Mouse (Mus musculus) embryonic facial prominence, embryonic 10.5 days (tissue): Measurements from ENCODE around the gene Rnf182. TPM values are rescaled to one million over a fixed set of nuclear protein-coding genes. Genes with fewer than 3 reads are reported as not detected.
A peak's percentile ranks its signal among the peaks of the same experiment; 100 is the strongest.

Source experiments
- DNase-seq: peaks from one replicate; pipeline ENCODE4 v3.0.0-alpha.2; 2017; ENCODE audit warnings: low spot score
- H3K27ac ChIP-seq: fragments of 300-500 bp; sonication (generic); replicated peaks from 2 replicates; pipeline ENCODE4 v1.5.1; 2016; ENCODE audit warnings: mild to moderate bottlenecking
- H3K27me3 ChIP-seq: fragments of 300-500 bp; sonication (generic); replicated peaks from 2 replicates; pipeline ENCODE4 v1.6.1; 2016; ENCODE audit warnings: low read depth, mild to moderate bottlenecking; ENCODE audit not compliant: poor library complexity, severe bottlenecking
- H3K36me3 ChIP-seq: fragments of 300-500 bp; sonication (generic); replicated peaks from 2 replicates; pipeline ENCODE4 v1.6.1; 2016; ENCODE audit warnings: mild to moderate bottlenecking, moderate library complexity
- H3K4me1 ChIP-seq: fragments of 300-500 bp; sonication (generic); 2 replicates; pipeline ENCODE4 v1.6.1; 2016
- H3K4me3 ChIP-seq: fragments of 300-500 bp; sonication (generic); 2 replicates; pipeline ENCODE4 v1.5.1; 2016; ENCODE audit warnings: mild to moderate bottlenecking, moderate library complexity
- H3K9me3 ChIP-seq: fragments of 300-500 bp; sonication (generic); 2 replicates; pipeline ENCODE4 v1.6.1; 2016; ENCODE audit warnings: mild to moderate bottlenecking
- WGBS: fragments of 180-500 bp; shearing (Covaris S2); methylation state at CpG from one replicate; pipeline ENCODE4 v1.1.7; 2016; 5-methylcytosine and 5-hydroxymethylcytosine counted together
- polyA plus RNA-seq: library from polyadenylated mRNA; unstranded; fragments of >200 nt; fragmentation: Nextera tagmentation; extraction: Ambion mirVana; gene quantifications from 2 replicates; pipeline ENCODE4 v1.2.1, GENCODE M21; 2016

Rnf182 gene
- polyA plus RNA-seq, result 5.3 and 7.1 TPM in 2 replicates

DNA sequence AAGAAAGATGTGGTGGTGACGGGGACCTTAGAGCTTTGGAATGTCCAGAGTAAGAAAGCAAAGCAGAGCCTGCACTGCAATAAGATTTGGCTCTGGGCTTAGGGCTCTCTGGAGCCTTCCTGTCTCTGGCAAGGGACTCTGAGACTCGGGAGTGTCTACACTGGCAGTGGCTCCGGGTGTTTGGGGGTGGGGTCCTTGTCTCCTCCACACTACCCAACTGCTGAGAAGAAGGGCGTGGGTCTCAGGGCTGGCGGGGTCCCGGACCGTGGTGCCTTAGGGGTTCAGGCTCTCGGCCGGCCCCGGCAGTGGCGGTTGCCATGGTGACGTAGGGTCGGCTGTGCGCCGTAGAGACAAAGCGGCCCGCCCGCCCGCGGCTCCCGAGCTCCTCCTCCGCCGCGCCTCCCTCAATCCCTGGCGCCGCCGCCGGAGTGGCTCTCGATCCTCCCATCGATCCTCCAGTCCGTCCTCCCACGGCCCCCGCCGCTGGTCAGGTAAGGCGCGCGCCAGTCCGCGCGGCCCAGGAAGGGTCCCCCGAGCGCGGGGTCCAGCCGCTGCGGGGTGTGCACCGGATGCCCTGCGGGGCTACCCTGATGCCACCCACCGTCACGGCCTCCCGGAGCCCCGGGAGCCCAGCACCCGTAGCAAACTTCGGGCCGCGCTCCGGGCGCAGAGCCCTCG is at the start of gene Rnf182:
Gene Rnf182, plus strand, starts transcription at position 134 of the 678 bp plus-strand sequence.
- Histone ChIP-seq H3K9me3 (no peaks in the 10 kb centered on the region), H3K4me3 (peak within 1 kb of the TSS; percentile 85), H3K4me1 (peaks cover 36% of the 10 kb centered on the region), H3K27me3 (peaks cover 26% of the 10 kb centered on the region), H3K27ac (peak within 1 kb of the TSS; percentile 91), H3K36me3 (no peaks in the 10 kb centered on the region)
- under 1% methylated on average over 58 of the region's 58 CpGs for WGBS
- DNase-seq, result peak; percentile 92

DNA sequence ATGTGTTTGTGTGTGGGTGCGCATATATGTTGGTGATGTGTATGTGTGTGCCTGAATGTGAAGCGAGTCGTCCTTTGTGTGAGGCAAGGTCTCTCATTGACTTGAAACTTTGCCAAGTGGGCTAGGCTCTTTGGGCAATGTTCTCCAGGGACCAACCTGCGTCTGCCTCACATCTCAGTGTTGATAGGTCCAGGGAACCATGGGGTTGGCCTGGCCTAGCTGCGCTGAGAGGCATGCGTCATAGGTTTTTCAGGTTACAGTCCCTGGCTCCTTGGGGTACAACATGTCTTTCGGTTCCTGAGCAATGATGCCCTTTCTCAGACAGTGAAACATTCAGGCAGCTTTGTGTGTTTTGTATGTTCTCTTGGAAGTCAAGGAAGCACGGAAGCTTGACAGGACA is 49.3 kb upstream of the Rnf182 start:
- no peaks in the 10 kb centered on the region for H3K36me3 ChIP-seq
- 92% methylated on average over 8 of the region's 8 CpGs for WGBS

DNA sequence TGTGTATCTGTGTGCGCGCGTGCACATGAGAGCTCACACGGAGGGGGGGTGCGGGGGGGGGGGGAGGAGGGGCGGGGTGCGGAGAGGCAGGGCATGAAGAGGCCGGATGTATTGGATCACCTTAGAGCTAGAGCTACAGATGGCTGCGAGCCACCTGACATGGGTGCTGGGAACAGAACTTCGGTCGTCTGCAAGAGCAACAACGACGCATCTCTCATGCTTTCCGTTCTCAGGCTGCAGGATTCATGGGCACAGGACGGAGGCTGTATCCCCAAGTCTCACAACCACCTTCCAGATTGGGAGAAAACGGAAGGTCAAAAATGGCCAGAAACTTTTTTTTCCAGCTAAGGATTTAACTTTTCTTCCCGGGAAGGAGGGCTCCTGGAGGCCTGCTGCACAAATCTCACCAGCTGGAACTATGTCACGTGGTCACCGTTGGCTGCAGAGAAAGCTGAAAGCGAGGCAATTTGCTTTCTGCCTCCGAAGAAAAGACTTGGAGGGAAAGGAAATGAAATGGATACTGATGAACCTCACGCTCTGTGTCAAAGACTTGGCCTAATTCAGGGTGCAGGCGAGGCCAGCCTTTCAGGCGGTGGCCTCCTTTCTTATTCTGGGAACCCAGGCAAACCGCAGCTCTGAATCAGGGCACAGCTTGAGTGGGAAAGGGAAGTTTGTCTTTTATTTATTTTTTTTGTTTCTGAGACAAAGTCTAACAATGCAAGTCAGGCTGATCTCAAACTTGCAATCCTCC is 48.2 kb upstream of the Rnf182 start:
- no peak overlapping the region for H3K4me3 ChIP-seq
- WGBS, result 72% methylated on average over 25 of the region's 25 CpGs
- H3K27me3 ChIP-seq, result peaks cover 7% of the 10 kb centered on the region
- no peak for DNase-seq
- H3K4me1 ChIP-seq, result 0 out of 2 replicates have a peak, but pooled peaks cover 6% of the 10 kb centered on the region
- H3K36me3 ChIP-seq, result no peaks in the 10 kb centered on the region
- peaks cover 6% of the 10 kb centered on the region; the same call in 1 of the 2 replicates for H3K9me3 ChIP-seq
- H3K27ac ChIP-seq, result no peak overlapping the region

More for the DNA sequence above, 49.3 kb upstream of the Rnf182 start:
- DNase-seq, result no peak
- peaks cover 18% of the 10 kb centered on the region for H3K27me3 ChIP-seq
- peaks cover 10% of the 10 kb centered on the region for H3K4me1 ChIP-seq
- H3K4me3 ChIP-seq, result no peak overlapping the region
- H3K9me3 ChIP-seq, result peaks cover 5% of the 10 kb centered on the region; the same call in 1 of the 2 replicates
- H3K27ac ChIP-seq, result no peak overlapping the region

- Histone ChIP-seq H3K9me3 (peaks cover 6% of the 10 kb centered on the region; the same call in 1 of the 2 replicates), H3K27ac (no peak overlapping the region), H3K4me1 (no peaks in the 10 kb centered on the region), H3K4me3 (no peak overlapping the region), H3K27me3 (no peaks in the 10 kb centered on the region), H3K36me3 (no peaks in the 10 kb centered on the region)
- DNase-seq, result no peak
- 79% methylated on average over 2 of the region's 2 CpGs for WGBS
Observed at GRCm38 (mm10) chr13:43573979-43574378, 41.5 kb upstream of the Rnf182 start.

DNA sequence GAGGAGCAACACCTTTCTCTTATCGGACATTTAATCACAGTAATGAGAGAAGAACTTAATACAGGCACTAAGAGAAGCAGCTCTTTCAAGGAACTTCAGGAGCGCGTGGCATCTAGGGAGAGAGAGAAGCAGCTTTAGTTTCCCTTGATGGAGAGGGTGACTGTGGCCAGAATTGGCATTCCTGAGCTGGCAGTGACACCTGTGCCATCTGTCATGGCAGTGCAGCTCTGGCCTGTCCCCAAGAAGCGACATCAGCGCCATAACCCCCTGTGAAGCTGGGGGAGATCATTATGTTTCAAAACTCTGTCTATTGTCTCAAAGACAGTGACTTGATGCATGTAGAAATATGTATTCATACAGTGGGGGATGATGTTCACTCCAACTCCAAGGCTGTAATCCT is 40.1 kb upstream of the Rnf182 start:
- Histone ChIP-seq H3K36me3 (no peaks in the 10 kb centered on the region), H3K27me3 (no peaks in the 10 kb centered on the region), H3K4me1 (no peaks in the 10 kb centered on the region), H3K27ac (no peak overlapping the region), H3K9me3 (peaks cover 6% of the 10 kb centered on the region; the same call in 1 of the 2 replicates), H3K4me3 (no peak overlapping the region)
- no peak for DNase-seq
- 91% methylated on average over 5 of the region's 5 CpGs for WGBS

GRCm38 (mm10) chr13:43577254-43577653 is 38.3 kb upstream of the Rnf182 start:
- no peaks in the 10 kb centered on the region for H3K27me3 ChIP-seq
- H3K9me3 ChIP-seq, result no peaks in the 10 kb centered on the region
- no peaks in the 10 kb centered on the region for H3K4me1 ChIP-seq
- no peaks in the 10 kb centered on the region for H3K36me3 ChIP-seq
- WGBS, result 68% methylated on average over 5 of the region's 5 CpGs
- H3K27ac ChIP-seq, result no peak overlapping the region
- no peak for DNase-seq
- H3K4me3 ChIP-seq, result no peak overlapping the region

GRCm38 (mm10) chr13:43577766-43578165 is 37.7 kb upstream of the Rnf182 start:
- no peak for DNase-seq
- Histone ChIP-seq H3K27me3 (no peaks in the 10 kb centered on the region), H3K36me3 (no peaks in the 10 kb centered on the region), H3K4me3 (no peak overlapping the region), H3K9me3 (no peaks in the 10 kb centered on the region), H3K4me1 (peaks cover under 1% of the 10 kb centered on the region; the same call in 1 of the 2 replicates), H3K27ac (no peak overlapping the region)
- 88% methylated on average over 12 of the region's 12 CpGs for WGBS

DNA sequence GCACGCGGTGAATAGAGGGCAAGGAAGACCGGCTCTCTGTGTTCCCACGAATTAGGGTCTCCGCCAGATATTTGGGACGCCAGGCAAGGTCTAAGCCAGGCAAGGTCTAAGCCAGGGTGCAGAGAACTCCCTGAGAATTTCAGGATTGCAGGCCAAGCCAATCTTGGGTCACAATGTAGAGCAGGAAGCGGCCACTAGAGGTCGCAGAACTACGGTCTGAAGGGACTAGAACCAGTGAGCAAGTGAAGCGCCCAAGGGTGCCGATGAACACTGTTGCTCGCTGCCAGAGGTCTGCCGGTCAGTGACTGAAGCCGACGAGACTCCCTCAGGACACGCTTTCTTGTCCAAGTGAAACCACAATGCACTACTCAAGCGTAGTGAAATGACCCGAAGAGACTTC is 35.8 kb upstream of the Rnf182 start:
- Histone ChIP-seq H3K4me3 (no peak overlapping the region), H3K27me3 (no peaks in the 10 kb centered on the region), H3K27ac (no peak overlapping the region), H3K36me3 (no peaks in the 10 kb centered on the region), H3K9me3 (no peaks in the 10 kb centered on the region), H3K4me1 (peaks cover 5% of the 10 kb centered on the region; the same call in 1 of the 2 replicates)
- 24% methylated on average over 18 of the region's 18 CpGs for WGBS
- peak; percentile 67 for DNase-seq

- no peak for DNase-seq
- Histone ChIP-seq H3K36me3 (no peaks in the 10 kb centered on the region), H3K27me3 (no peaks in the 10 kb centered on the region), H3K4me1 (peaks cover 5% of the 10 kb centered on the region; the same call in 1 of the 2 replicates), H3K27ac (no peak overlapping the region), H3K4me3 (no peak overlapping the region), H3K9me3 (no peaks in the 10 kb centered on the region)
- 95% methylated on average over 5 of the region's 5 CpGs for WGBS
Observed at GRCm38 (mm10) chr13:43580661-43581060, 34.8 kb upstream of the Rnf182 start.

GRCm38 (mm10) chr13:43582961-43583360 is 32.5 kb upstream of the Rnf182 start:
- Histone ChIP-seq H3K27ac (no peak overlapping the region), H3K9me3 (no peaks in the 10 kb centered on the region), H3K4me3 (peak overlapping the region; percentile 39), H3K27me3 (no peaks in the 10 kb centered on the region), H3K4me1 (peaks cover 5% of the 10 kb centered on the region; the same call in 1 of the 2 replicates), H3K36me3 (no peaks in the 10 kb centered on the region)
- DNase-seq, result peak; percentile 47
- WGBS, result 41% methylated on average over 16 of the region's 16 CpGs

- Histone ChIP-seq H3K9me3 (no peaks in the 10 kb centered on the region), H3K27me3 (no peaks in the 10 kb centered on the region), H3K4me3 (no peak overlapping the region; the same call in 1 of the 2 replicates), H3K4me1 (peaks cover 5% of the 10 kb centered on the region; the same call in 1 of the 2 replicates), H3K36me3 (no peaks in the 10 kb centered on the region), H3K27ac (no peak overlapping the region)
- DNase-seq, result no peak
- WGBS, result 61% methylated on average over 8 of the region's 8 CpGs
Observed at GRCm38 (mm10) chr13:43583504-43583903, 32.0 kb upstream of the Rnf182 start.

- WGBS, result 62% methylated on average over 2 of the region's 2 CpGs
- Histone ChIP-seq H3K27me3 (no peaks in the 10 kb centered on the region), H3K9me3 (no peaks in the 10 kb centered on the region), H3K27ac (no peak overlapping the region), H3K4me3 (no peak overlapping the region), H3K4me1 (peaks cover 5% of the 10 kb centered on the region; the same call in 1 of the 2 replicates), H3K36me3 (no peaks in the 10 kb centered on the region)
- DNase-seq, result no peak
Observed at GRCm38 (mm10) chr13:43585335-43585734, 30.2 kb upstream of the Rnf182 start.
